Mouse (Mus musculus): ENCODE measurements around the gene Ube2e3.

GRCm38 (mm10) chr2:78845717-78846116, 22.2 kb upstream of the Ube2e3 start:
- TF ChIP-seq CTCF (IDR thresholded peaks at IDR 0.05; ENCODE audit: borderline replicate concordance, extremely low read depth, insufficient read depth, insufficient read length) (no peak), POLR2A (IDR thresholded peaks at IDR 0.05; ENCODE audit: borderline replicate concordance, extremely low read depth, insufficient read depth, insufficient read length, poor library complexity, severe bottlenecking) (no peak)

All from brain, embryonic 14.5 days (tissue).